Comparison of ENCODE assay signal across 22 mouse cellular contexts in genomic region chr16:21782807-21783206, GRCm38 (mm10). TPM values are rescaled to one million over a fixed set of nuclear protein-coding genes. Genes with fewer than 3 reads are reported as not detected.
DNase-seq lines count a peak whose midpoint lies in the region; ATAC-seq and TF ChIP-seq lines count a peak whose summit lies in the region.
"Had no signal": no experiment of that assay in that cellular context is flagged by ENCODE, and none has a peak within 500 bp of the region (broad histone marks: within the 10 kb centered on the region; RNA-seq: fewer than 3 reads in every experiment).

No protein-coding gene starts in this region.

- no peak overlapping the region for H3K4me2 ChIP-seq in kidney, embryonic 16.5 days (replicated peaks; ENCODE audit: low read depth, low read length)
- H3K4me2 ChIP-seq in liver, postnatal 0 days (ENCODE audit: low read depth, low read length), result 0 out of 2 replicates have a peak overlapping the region, but pooled peaks have one; percentile 0
- H3K4me2 ChIP-seq in liver, embryonic 12.5 days, result no peak overlapping the region
- H3K4me2 ChIP-seq: embryonic facial prominence, embryonic 13.5 days; embryonic facial prominence, embryonic 15.5 days; forebrain, embryonic 12.5 days had no signal

- no peak overlapping the region for H3K27ac ChIP-seq in kidney, embryonic 16.5 days (ENCODE audit: low read length)
- H3K27ac ChIP-seq in liver, adult 2 months (replicated peaks; ENCODE audit: insufficient read depth, low read depth, low read length), result no peak overlapping the region
- H3K27ac ChIP-seq in liver, postnatal 0 days (ENCODE audit: low read depth), result peak overlapping the region; percentile 85
- H3K27ac ChIP-seq in liver, embryonic 12.5 days, result no peak overlapping the region
- H3K27ac ChIP-seq: embryonic facial prominence, embryonic 13.5 days; embryonic facial prominence, embryonic 15.5 days; forebrain, embryonic 10.5 days; forebrain, embryonic 12.5 days had no signal

- no peaks in the 10 kb centered on the region for H3K27me3 ChIP-seq in kidney, embryonic 16.5 days (ENCODE audit: insufficient read depth, low read length)
- H3K27me3 ChIP-seq in liver, adult 2 months (ENCODE audit: control insufficient read depth, insufficient read depth, low read length), result no peaks in the 10 kb centered on the region
- H3K27me3 ChIP-seq in liver, postnatal 0 days (ENCODE audit: insufficient read depth, low read length), result no peaks in the 10 kb centered on the region
- no peaks in the 10 kb centered on the region for H3K27me3 ChIP-seq in liver, embryonic 12.5 days (replicated peaks)
- H3K27me3 ChIP-seq: embryonic facial prominence, embryonic 13.5 days; embryonic facial prominence, embryonic 15.5 days; forebrain, embryonic 12.5 days had no signal

- H3K36me3 ChIP-seq in kidney, embryonic 16.5 days (ENCODE audit: insufficient read depth, low read length), result no peaks in the 10 kb centered on the region
- H3K36me3 ChIP-seq in liver, adult 2 months (ENCODE audit: control insufficient read depth, insufficient read depth, low read length), result peaks cover 10% of the 10 kb centered on the region
- 0 out of 2 replicates have a peak, but pooled peaks cover 4% of the 10 kb centered on the region for H3K36me3 ChIP-seq in liver, postnatal 0 days (replicated peaks; ENCODE audit: insufficient read depth, low read length)
- H3K36me3 ChIP-seq in liver, embryonic 12.5 days, result no peaks in the 10 kb centered on the region
- H3K36me3 ChIP-seq: embryonic facial prominence, embryonic 13.5 days; embryonic facial prominence, embryonic 15.5 days; forebrain, embryonic 10.5 days; forebrain, embryonic 12.5 days had no signal

- ATAC-seq in kidney, embryonic 16.5 days (ENCODE audit: low FRiP score, low TSS enrichment), result no peak
- peak; percentile 9; the same call in 1 of the 2 replicates for ATAC-seq in liver, postnatal 0 days
- no peak for ATAC-seq in liver, embryonic 12.5 days
- ATAC-seq: forebrain, embryonic 14.5 days had no signal

- H3K4me3 ChIP-seq in kidney, embryonic 16.5 days (ENCODE audit: low read length), result no peak overlapping the region
- no peak overlapping the region for H3K4me3 ChIP-seq in liver, adult 2 months (ENCODE audit: insufficient read depth, low read depth, low read length)
- H3K4me3 ChIP-seq in liver, postnatal 0 days (ENCODE audit: low read depth, low read length), result no peak overlapping the region
- H3K4me3 ChIP-seq in liver, embryonic 12.5 days, result no peak overlapping the region
- H3K4me3 ChIP-seq: embryonic facial prominence, embryonic 13.5 days; embryonic facial prominence, embryonic 15.5 days; erythroblast, embryonic 14.5 days; forebrain, embryonic 10.5 days; forebrain, embryonic 12.5 days had no signal

- TF ChIP-seq EP300 in liver, postnatal 0 days (IDR thresholded peaks at IDR 0.05; ENCODE audit: low read depth), result peak; percentile 63

- H3K9me3 ChIP-seq in kidney, embryonic 16.5 days (ENCODE audit: low read length), result no peaks in the 10 kb centered on the region
- no peaks in the 10 kb centered on the region for H3K9me3 ChIP-seq in liver, postnatal 0 days (ENCODE audit: low read length)
- no peaks in the 10 kb centered on the region for H3K9me3 ChIP-seq in liver, embryonic 12.5 days (replicated peaks)
- H3K9me3 ChIP-seq: embryonic facial prominence, embryonic 13.5 days; embryonic facial prominence, embryonic 15.5 days; forebrain, embryonic 10.5 days; forebrain, embryonic 12.5 days had no signal

- 62% methylated on average over 2 of the region's 2 CpGs for WGBS in kidney, embryonic 16.5 days
- WGBS in liver, adult 2 months, result 19% methylated on average over 2 of the region's 2 CpGs
- WGBS in liver, postnatal 0 days (ENCODE audit: insufficient replicate concordance), result 65% methylated on average over 2 of the region's 2 CpGs
- WGBS in liver, embryonic 12.5 days (ENCODE audit: insufficient replicate concordance), result 63% methylated on average over 2 of the region's 2 CpGs

- no peak overlapping the region for H3K9ac ChIP-seq in kidney, embryonic 16.5 days (replicated peaks; ENCODE audit: low read length)
- no peak overlapping the region for H3K9ac ChIP-seq in liver, adult 2 months (ENCODE audit: low read depth, low read length)
- H3K9ac ChIP-seq in liver, postnatal 0 days (replicated peaks), result no peak overlapping the region
- no peak overlapping the region for H3K9ac ChIP-seq in liver, embryonic 12.5 days
- H3K9ac ChIP-seq: embryonic facial prominence, embryonic 13.5 days; embryonic facial prominence, embryonic 15.5 days; forebrain, embryonic 12.5 days had no signal

- DNase-seq in kidney, adult 9 months, result peak; percentile 58
- peak; percentile 95 for DNase-seq in liver, adult 2 months (ENCODE audit: extremely low read depth, low read depth, low spot score)
- no peak for DNase-seq in liver
- no peak for DNase-seq in liver, postnatal 0 days
- DNase-seq: adrenal gland, adult 2 months; adrenal gland, postnatal 10 days; adrenal gland, postnatal 25 days; cerebellum, adult 11 months; cerebellum, adult 18-20 months; cerebellum, adult 8-10 months; cerebellum, adult 9-11 months; cerebellum, postnatal 14 days; cerebellum, postnatal 36 days; embryo, embryonic 11 days had no signal

- no peak for TF ChIP-seq POLR2A in liver, adult 2 months (IDR thresholded peaks at IDR 0.05; ENCODE audit: extremely low read depth, insufficient read depth, low read length)

- H3K79me2 ChIP-seq in liver, adult 2 months (ENCODE audit: control insufficient read depth, insufficient read depth, low read length), result peaks cover 9% of the 10 kb centered on the region; the same call in 1 of the 2 replicates

- H3K4me1 ChIP-seq in kidney, embryonic 16.5 days (ENCODE audit: insufficient read depth, low read length), result peaks cover 4% of the 10 kb centered on the region
- peaks cover 36% of the 10 kb centered on the region for H3K4me1 ChIP-seq in liver, adult 2 months (ENCODE audit: control insufficient read depth, insufficient read depth, low read length)
- H3K4me1 ChIP-seq in liver, postnatal 0 days (ENCODE audit: insufficient read depth), result peaks cover 13% of the 10 kb centered on the region
- H3K4me1 ChIP-seq in liver, embryonic 12.5 days, result peaks cover 23% of the 10 kb centered on the region
- H3K4me1 ChIP-seq: embryonic facial prominence, embryonic 13.5 days; embryonic facial prominence, embryonic 15.5 days had no signal

- TF ChIP-seq CTCF in liver, adult 2 months (IDR thresholded peaks at IDR 0.05; ENCODE audit: low read depth, low read length), result no peak
- no peak for TF ChIP-seq CTCF in liver, postnatal 0 days (IDR thresholded peaks at IDR 0.05; ENCODE audit: low read depth)

RNA-seq across cellular contexts. Expression of gene Ehhadh, which starts 4.8 kb away (rescaled TPM):
- 5.6 and 6.7 TPM in 2 replicates for polyA plus RNA-seq in kidney, embryonic 16.5 days (2015; fragmentation: Nextera tagmentation; extraction: Ambion mirVana)
- 263 and 266 TPM in 2 replicates for total RNA-seq in liver, adult 2 months (2014; rRNA removed)
- 168 and 174 TPM in 2 replicates for polyA plus RNA-seq in liver, adult 2 months (2012; rRNA removed)
- polyA plus RNA-seq in liver, postnatal 0 days (2015; fragmentation: Nextera tagmentation; extraction: Ambion mirVana), result 176 and 215 TPM in 2 replicates
- polyA plus RNA-seq in liver, embryonic 12.5 days (2016; fragmentation: Nextera tagmentation; extraction: Ambion mirVana), result 5.0 TPM in 2 replicates

RNA-seq across cellular contexts. Expression of gene Map3k13, which starts 11.3 kb away (rescaled TPM):
- 1.0 and 1.2 TPM in 2 replicates for polyA plus RNA-seq in kidney, embryonic 16.5 days (2015; fragmentation: Nextera tagmentation; extraction: Ambion mirVana)
- 7.0 and 8.8 TPM in 2 replicates for total RNA-seq in liver, adult 2 months (2014; rRNA removed)
- 3.8 and 5.3 TPM in 2 replicates for polyA plus RNA-seq in liver, adult 2 months (2012; rRNA removed)
- 0.97 and 1.2 TPM in 2 replicates for polyA plus RNA-seq in liver, postnatal 0 days (2015; fragmentation: Nextera tagmentation; extraction: Ambion mirVana)
- 0.35 and 0.41 TPM in 2 replicates for polyA plus RNA-seq in liver, embryonic 12.5 days (2016; fragmentation: Nextera tagmentation; extraction: Ambion mirVana)

Comparison
In these comparisons a context has a peak if more than half of its experiments do, and no peak if none do; other contexts are left out.
1. DNase-seq: peak in kidney, adult 9 months (single experiment) and liver, adult 2 months (single experiment); none in liver (single experiment) and liver, postnatal 0 days (single experiment).
2. RNA of gene Ehhadh, which starts 4.8 kb away (polyA plus RNA-seq): 176 to 215 TPM in liver, postnatal 0 days and 168 to 174 TPM in liver, adult 2 months; 5.6 to 6.7 TPM in kidney, embryonic 16.5 days and 5.0 TPM in liver, embryonic 12.5 days; every median in the first group is over 10 times any median in the second.